Mouse (Mus musculus): ENCODE measurements around the gene Angptl7. TPM values are rescaled to one million over a fixed set of nuclear protein-coding genes. Genes with fewer than 3 reads are reported as not detected.
A peak's percentile ranks its signal among the peaks of the same experiment; 100 is the strongest.

Angptl7 gene
- total RNA-seq, 2 experiments from 2014 or later = 1.6 to 2.1 TPM

DNA sequence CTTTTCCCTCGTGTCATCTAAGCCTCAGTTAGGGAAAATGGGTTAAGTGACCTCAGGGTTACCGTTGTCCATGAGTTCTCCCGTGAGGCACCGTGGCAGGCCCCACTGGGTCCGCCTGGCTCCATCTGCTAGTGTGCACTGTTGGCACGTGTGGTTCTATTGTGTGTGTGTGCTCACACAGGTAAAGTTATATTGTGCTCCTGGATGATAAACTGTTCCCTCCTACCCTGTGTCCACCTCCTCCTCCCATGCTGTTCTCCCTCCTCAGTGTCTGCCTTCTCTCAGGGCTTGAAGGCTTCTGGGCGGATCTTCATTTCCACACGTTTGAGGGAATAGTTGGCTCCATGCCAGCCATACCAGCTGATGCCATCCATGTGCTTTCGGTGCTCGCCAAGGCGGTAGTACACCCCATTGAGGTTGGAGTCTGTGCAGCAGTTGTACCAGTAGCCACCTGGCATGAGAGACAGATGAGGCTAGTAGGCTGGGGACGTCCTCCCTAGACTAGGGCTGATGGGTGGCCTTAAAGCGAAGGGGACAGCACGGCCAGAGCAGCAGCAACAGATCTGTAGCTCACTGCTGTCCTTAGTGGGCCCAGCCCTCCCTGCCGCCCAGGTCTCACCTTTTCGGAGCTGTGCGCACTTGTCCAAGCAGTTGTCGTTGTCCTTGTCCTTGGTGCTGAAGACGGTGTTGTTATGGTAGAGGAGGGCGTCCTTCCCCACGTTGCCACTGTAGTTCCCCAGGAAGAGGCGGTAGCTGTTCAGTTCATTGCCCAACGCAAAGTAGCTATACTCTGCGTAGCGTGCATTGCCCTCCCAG is 4.2 kb downstream of the Angptl7 start:
- peak; percentile 15 for DNase-seq

DNA sequence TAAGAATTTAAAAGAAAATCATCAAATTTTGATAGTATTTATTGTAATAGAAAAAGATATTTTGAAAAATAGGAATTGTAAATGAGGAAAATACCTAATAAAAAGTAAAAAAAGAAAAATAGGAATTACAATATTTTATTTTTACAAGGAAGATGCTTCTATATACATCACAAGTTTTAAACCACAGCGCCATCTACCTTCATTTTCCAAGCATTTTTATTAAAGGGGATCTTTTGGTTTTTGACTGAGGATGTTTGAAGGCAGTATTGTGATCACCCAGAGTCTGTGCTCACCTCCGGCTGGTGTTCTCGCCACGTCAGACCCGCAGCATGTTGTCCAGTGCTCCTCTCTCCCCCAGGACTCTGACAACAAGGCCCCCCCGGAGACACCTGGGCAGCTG is 5.1 kb downstream of the Angptl7 start:
- no peak for DNase-seq

DNA sequence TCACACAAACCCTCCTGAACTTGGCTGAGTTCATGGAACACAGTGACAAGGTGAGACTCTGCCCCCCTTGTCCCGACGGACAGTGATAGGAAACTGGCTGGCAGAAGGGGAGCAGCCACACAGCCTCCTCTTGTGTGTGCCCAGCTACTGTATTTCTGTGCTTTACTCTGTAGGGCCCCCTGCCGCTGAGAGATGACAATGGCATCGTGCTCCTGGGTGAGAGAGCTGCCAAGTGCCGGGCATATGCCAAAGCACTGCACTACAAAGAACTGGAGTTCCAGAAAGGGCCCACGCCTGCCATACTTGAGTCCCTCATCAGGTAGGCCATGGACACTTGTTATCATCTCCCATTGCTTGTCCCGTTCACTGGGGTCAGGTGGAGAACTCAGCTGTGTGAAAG is 8.8 kb downstream of the Angptl7 start:
- no peak for DNase-seq

DNA sequence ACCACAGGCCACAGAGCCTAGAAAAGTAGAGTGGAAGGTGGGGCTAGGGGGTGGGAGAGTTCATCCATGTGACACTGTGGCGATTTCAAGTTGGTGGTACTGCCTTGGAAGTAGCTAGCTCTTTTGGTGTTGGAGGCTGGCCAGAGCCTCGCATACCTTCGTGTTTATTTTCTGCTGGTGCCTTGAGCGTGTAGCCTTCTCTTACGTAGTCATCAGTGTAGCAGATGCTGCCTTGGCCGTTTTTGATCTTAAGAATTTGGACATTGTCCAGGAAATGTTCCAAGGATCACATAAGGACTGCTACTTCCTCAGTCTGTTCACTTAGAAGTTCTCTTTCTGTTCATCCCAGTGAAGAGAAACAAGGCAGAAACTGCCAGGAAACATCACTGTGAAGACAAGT is 9.8 kb downstream of the Angptl7 start:
- no peak for DNase-seq

DNA sequence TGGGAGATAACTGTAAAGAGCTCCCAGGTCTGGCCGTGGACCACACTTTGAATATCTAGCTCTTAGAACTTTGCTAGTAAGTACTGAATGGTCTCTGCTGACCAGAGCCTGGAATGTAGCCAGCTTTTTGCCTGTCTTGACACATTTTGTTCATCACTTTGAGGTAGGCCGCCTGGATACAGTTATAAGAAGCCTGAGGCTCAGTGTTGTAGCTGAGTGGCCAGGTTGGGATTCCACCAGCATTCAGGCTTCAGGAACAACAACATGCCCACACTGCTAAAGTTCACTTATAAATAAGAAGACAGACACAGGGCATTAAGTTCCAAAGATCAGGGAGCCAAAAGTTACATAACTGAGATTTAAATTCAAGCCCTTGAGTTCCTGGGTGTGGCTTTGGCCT is 12.4 kb downstream of the Angptl7 start:
- DNase-seq = no peak

DNA sequence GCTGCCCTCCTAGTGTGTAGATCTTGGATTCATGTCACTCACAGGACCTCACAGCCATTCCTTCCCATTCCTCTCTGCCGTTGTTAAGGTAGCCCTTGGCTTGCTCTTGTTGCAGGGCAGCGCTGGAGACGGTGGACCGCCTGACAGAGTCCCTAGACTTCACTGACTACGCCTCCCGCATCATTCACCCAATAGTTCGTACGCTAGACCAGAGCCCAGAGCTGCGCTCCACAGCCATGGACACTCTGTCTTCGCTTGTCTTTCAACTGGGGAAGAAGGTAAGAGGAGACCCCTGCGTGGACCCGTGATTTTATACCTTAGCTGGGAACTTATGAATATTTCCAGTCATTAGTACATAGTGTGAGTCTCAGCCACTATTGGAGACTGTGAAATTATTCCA is 15.7 kb downstream of the Angptl7 start:
- no peak for DNase-seq

DNA sequence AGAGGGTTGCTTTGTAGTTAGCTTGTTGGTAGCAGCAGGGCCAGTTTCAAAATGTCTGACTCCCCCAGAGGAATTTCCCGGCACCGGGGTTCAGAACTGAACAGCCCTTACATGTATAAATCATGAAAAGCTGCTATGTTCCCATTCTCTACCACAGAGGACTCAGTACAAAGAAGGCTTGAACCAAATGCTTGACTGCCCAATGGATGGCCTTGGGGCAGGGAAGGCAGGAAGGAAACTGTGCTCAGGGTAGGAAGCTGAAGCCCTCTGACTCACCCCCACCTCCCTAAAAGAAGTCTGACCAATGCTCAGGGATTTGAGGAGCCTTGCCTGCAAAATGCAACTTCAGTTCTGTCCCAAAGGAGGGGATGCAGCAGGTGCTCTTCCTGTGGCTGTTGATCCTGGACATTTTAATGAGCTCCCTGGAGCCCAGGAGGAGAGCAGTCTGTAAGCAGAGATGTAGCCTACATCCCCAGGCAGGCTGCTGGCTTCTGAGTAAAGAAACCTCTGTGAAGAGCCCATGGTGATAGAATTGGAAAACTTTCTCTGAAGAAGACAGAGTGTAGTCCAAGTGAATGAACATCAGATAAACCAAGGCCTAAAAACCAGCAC is 18.6 kb downstream of the Angptl7 start:
- no peak for DNase-seq

DNA sequence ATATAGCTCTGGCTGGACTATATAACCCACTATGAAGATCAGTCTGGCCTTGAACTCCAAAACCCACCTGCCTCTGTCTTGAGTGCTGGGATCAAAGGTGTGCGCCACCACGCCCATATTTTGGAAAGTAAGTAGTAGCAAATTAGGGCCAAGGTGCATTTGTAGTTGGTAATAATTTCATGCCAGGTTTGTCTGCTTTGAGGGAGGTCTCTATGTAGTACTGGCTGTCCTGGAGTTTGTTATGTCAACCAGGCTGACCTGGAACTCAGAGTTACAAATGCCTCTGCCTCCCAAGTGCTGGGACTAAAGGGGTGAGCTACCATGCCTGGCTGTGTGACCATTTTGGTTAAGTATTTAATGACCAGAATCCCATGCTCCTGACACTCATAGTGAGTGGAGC is 20.0 kb downstream of the Angptl7 start:
- DNase-seq = no peak

DNA sequence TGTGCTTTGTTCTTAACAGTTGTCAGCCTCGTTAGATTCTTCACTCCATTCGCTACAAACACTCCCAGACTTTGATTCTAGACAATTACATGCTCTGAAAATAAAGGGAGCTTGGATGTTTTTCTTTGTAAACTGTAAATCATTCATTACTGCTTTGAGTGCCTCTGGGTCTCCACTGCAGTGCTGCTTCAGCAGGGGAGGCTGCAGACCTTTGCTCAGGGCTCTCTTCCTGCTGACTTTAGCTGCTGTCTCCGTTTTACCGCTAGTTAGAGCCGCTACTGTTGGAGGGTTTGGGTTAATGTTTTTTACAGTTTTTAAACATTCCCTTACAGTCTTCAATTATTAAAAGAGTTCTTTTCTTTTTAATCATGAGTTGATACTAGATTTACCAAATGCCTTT is 26.8 kb downstream of the Angptl7 start:
- no peak for DNase-seq

DNA sequence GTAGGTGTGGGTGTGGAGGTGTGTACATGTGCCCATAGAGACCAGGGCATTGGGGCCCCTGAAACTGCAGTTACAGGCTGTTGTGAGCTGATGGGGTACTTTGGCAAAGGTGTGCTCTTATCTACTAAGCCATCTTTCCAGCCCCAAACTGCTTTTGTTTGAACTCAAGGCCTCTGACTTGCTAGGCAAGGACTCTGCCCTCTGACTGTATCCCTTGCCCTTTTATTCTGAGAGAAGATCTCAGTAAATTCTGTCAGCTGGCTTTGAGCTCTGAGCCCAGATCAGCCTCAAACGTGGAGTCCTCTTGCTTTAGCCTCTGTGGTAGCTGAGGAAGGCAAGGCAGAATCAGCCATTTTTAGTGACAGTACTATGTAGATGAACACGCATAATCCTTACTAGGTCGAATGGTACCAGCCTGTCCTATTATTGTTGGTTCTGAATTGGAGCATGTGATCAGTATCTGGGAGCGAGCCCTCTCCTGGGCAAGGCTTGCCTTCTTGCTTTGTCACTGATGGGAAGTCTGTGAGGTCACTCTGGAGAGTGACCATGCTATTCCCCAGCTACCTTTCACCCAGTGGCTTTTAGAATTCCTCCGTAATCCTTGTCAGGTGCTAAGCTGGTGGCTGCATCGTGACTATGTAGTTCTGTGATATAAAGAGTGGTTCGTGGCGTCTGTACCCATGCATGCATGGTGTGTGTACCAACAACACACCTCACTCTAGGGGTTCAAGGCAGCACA is 27.7 kb downstream of the Angptl7 start:
- no peak for DNase-seq

DNA sequence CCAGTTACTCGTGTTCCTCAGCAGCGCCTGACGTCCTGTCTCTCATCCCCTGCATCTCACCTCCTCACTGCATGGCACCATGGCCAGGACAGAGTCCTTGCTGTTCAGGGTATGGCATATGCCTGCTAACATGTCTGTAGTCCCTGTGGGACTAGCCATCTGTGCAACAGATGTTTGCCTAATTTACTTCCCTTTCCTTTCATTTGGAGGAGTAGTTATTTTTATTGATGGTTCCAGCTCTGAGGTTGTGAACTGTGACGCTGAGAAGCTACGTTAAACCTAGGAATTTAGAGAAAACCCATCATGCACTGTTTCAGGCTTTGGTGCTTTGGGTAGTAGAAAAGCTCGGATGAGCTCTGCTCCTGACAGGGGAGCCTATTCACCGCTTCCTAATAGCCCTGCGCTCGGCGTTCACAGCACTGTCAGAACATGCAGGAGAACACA is 28.9 kb downstream of the Angptl7 start:
- no peak for DNase-seq

DNA sequence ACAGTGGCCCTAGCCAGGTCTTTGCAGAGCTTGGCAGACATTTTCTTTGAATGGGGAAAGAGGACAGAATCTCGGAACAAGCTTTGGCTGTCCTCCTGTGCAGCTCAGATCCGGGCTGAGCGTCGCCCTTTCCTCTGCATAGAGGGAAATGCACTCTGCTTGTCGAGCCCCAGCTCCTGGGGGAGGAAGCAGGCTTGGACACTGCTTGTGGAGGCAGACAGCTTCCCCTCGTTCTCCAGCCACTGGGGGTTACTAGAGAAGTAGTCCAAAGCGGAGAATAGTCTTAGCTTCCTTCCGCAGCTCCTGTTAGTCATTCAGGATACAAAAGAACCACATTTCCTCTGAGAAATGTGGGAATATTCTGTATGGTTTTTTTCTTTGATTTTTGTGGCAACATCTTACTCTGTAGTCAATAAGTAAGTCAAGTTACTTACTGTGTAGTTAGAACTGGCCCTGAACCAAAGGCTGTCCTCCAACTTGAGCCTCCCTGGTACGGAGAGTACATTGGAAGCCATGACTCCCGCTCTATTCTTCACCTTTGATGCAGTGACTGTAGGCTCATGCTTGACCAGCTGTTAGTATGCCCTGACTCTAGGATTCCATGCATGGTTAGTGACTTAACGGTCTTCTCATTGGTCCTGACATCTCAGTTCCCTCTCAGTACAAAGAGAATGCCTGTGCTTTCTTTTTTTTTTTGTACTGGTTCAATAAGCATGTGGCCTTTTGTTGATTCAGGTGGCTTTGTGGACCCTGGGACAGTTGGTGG is 30.6 kb downstream of the Angptl7 start:
- no peak for DNase-seq

DNA sequence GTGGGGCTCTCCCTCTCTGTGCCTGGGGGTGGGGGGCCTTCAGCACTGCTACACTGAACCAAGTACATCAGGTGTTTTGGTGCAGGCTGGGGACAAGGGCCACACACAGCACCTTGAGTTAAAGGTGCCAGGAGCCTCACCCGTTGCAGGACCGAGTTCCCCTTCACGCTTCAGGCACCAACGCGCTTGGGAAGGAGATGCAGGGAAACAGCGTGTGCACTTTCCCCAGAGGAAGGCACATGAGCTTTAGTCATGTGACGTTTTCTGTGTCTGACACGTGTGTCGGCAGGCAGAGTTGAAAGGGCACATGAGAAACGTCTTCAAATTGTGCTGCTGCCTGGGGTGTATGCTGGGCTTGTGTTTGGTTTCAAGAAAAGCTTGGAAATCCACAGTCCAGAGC is 31.9 kb downstream of the Angptl7 start:
- DNase-seq = no peak

DNA sequence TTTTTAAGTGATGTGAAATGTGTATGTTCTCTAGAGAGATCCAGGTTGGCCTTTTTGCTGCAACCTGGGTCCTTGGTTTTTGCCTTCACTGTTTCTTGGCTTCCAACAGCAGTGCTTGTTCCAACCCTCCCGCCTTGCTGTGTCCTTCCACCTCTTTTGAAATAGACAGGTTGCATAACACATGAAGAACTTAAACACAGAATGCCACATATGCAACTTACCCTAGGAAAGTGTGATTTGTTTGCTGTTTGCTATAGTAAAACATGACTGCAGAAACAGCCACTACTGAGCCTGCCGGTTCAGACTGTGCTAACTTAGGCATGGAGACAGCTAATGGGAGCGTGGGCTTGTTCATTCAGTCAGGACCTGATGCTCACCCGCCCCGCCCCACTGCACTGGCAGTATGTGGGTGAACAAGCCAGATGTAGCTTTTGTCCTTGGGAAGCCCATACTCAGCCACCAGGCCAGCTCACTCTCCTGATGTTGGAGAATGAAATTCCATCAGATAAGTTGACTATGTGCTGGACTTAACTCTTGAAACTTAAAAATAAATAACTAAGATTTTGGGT is 33.7 kb downstream of the Angptl7 start:
- DNase-seq = peak; percentile 45

DNA sequence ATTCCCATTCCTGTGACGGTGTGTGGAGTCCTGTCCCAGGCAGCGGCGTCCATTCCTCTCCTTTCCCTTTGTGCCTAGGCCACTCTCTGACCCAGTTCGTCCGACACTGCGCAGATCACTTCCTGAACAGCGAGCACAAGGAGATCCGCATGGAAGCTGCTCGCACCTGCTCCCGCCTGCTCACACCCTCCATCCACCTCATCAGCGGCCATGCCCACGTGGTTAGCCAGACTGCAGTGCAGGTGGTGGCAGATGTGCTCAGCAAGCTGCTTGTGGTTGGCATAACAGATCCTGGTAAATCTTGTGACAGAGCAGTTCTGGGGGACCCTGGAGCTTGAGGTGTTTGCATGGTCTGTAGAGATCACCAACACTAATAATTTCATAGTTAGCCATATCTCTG is 35.4 kb downstream of the Angptl7 start:
- DNase-seq = no peak

DNA sequence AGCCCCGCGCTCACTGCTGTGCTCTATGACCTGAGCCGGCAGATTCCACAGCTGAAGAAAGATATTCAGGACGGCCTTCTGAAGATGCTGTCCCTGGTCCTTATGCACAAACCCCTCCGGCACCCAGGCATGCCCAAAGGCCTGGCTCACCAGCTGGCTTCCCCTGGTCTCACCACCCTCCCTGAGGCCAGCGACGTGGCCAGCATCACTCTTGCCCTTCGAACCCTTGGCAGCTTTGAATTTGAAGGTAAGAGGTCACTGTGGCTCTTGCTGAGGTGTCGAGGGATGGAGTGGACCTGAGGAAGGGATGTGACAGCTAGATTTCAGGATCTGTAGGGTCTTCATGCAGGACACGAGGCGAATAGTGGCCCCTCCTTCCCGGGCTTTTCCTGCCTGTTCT is 36.0 kb downstream of the Angptl7 start:
- no peak for DNase-seq

DNA sequence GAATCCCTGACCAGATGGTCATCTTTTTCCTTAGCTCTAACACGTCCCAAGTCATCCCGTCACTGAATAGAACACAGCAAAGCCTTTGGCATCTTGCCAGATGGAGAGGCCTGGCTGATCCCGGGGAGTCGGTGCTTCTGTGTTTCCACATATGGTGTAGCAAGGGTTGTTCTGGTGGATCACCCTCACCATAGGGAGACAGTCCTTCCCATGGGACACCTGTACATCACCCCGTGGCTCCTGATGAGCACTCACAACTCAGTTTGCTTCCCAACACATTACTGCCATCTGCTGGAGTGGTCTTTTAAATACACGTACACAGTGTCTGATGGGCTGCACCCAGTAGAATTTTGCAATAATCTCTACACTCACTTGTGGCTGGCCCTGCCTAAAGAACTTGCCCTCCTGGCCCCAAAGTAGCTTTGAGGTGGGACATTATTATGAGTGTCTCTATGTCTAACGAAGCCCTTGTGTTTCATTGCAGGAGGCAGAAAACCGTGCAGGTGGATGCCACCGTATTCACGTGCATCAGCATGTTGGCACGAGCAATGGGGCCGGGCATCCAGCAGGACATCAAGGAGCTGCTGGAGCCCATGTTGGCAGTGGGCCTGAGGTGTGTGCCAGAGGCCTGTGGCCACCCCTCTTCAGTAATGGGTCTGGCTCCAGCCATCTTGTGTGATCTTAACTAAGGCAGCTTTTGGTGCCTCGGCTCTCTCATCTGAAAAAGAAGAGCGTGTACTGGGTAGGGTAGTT is 36.9 kb downstream of the Angptl7 start:
- DNase-seq = peak; percentile 52

DNA sequence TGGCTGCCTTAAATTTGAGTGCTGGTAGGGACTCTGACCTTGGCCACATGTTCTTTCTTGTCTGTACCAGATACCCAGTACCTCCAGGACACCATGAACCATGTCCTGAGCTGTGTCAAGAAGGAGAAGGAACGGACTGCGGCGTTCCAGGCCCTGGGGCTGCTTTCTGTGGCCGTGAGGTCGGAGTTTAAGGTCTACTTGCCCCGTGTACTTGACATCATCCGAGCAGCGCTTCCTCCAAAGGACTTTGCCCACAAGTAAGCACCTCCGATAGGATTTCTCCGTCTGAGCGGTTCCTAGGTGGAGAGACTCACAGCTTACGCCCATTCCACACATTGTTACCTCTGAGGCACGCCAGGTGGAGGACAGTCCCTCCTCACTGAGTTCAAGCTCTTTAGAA is 37.5 kb downstream of the Angptl7 start:
- no peak for DNase-seq

DNA sequence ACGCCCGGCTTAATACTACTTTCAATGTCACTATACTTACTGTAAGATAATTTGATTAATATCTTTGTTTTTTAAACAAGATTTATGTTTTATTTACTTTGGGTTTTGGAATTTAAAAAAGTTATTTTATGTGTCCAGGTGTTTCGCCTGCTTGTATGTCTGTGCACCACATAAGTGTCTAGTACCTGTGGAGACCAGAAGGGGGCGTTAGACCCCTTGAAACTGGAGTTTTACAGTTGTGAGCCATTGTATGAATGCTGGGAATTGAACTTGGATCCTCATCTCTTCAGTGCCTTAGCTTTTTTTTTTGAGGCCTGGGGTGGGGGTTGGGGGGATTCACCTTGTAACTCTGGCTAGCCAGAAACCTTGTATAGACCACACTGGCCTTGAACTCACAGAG is 38.5 kb downstream of the Angptl7 start:
- DNase-seq = no peak

DNA sequence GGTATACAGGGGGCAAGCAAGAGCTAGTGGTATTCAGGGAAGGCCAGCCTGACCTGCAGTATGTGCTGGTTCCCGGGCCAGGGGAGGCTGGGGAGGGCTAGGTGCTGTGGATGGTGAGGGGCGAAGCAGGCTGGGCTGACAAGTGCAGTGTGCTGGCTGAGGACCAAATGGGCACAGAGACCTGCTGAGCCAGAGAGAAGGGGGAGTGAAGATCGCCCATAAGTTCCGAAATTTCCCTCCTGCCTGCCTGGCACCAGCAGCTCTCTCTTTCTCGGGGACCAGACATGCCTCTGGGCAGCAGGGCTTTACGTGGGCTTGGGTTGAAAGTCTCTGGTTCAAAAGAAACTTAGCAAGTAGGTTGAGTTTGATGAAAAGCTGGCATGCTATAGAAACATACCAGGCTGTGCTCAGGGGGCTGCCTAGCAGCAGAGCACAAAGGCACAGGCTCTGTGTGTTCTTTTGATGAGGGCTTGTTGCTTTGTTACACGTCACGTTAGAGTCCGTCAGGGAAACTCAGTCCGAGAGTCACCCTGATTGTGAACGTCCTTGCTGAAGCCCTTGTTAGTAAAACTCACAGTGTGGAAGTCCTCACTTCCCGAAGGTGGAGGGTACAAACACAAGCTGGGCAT is 39.5 kb downstream of the Angptl7 start:
- no peak for DNase-seq

DNA sequence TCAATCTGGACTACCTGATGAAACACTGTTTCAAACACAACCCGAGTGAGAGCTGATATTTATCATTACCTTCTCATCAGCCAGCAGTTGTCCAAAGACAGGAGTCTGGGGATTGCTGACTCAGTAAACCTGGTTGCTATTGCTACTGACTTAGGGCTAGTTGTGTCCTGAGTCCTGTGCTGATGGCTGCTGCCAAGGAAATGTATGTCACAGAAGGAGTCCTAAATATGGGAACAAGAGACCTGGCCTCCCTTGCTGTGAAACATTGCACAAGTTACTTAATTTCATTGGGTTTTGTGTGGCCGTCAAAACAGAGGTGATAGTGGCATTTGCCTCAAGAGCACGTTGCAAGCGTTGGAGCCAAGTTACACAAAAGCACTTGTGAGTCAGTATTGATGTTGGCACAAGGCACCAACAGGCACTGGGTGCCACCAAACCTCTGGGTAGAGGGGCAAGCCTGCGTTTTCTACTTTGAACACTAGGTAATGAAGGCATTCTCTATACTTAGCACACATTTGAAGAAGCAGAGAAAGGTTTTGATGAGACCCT is 44.7 kb downstream of the Angptl7 start:
- peak; percentile 28 for DNase-seq
